ENCODE assay signal across 1 mouse cellular context in the genomic region with DNA sequence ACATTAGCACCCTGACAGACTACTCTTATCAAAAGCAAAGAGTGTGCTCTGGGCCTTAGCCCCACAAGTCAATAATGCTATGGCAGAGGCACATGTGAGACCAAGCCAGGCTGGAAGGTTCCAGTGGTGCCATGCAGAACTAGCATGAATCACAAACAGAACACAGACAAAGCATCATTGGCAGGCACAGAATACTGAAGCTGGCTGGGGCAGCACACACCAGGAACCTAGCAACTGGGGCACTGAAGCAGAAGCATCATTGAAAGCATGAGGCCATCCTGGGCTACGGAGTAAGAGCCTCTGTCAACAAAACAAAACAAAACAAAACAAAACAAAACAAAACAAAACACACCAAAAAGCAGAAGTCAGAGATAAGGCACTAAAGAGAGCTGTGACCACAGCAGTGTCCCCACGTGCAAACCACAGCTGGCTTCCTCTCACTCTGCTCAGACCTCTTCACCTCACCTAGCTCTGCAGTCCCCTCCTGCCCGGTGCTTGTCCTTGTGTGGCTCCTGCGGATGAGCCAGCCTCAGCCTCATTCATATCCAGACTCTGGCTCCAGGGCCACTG.
TF ChIP-seq lines count a peak whose summit lies in the region.

No protein-coding gene starts in this region.

TF ChIP-seq in MEL, 35 proteins besides CTCF, POLR2A, EP300 and RAD21 (continued from another document):
- TF ChIP-seq MEF2A (IDR thresholded peaks at IDR 0.05; ENCODE audit: extremely low read depth, insufficient replicate concordance, low read depth, low read length, poor library complexity, severe bottlenecking) (no peak), SIN3A (IDR thresholded peaks at IDR 0.05; ENCODE audit: low read length) (peak; percentile 52), MXI1 (IDR thresholded peaks at IDR 0.05; ENCODE audit: low read depth, low read length) (peak; percentile 57; the same call in 1 of the 2 replicates), HCFC1 (IDR thresholded peaks at IDR 0.05; ENCODE audit: low read depth, low read length) (no peak), TBP (IDR thresholded peaks at IDR 0.05; ENCODE audit: low read depth, low read length) (no peak), NELFE (IDR thresholded peaks at IDR 0.05; ENCODE audit: low read depth, low read length) (no peak), SMC3 (IDR thresholded peaks at IDR 0.05; ENCODE audit: low read depth, low read length) (no peak), ZKSCAN1 (IDR thresholded peaks at IDR 0.05; ENCODE audit: low read depth, low read length) (no peak), POLR2AphosphoS2 (IDR thresholded peaks at IDR 0.05; ENCODE audit: low read length) (no peak), CHD1 (IDR thresholded peaks at IDR 0.05; ENCODE audit: low read depth, low read length) (no peak), USF1 (IDR thresholded peaks at IDR 0.05; ENCODE audit: low read depth, low read length) (no peak), GATA1 (IDR thresholded peaks at IDR 0.05; ENCODE audit: low read depth, low read length) (peak; percentile 35; the same call in 1 of the 2 replicates), E2F4 (IDR thresholded peaks at IDR 0.05; ENCODE audit: borderline replicate concordance, low read depth, low read length) (no peak), MAZ (IDR thresholded peaks at IDR 0.05; ENCODE audit: low read depth, low read length) (no peak), POLR2AphosphoS5 (IDR thresholded peaks at IDR 0.05; ENCODE audit: borderline replicate concordance, low read depth, low read length) (no peak), TAL1 (IDR thresholded peaks at IDR 0.05; ENCODE audit: low read length) (no peak), ZMIZ1 (IDR thresholded peaks at IDR 0.05; ENCODE audit: low read depth, low read length) (no peak), ZC3H11A (IDR thresholded peaks at IDR 0.05; ENCODE audit: low read depth, low read length) (no peak), KAT2A (conservative IDR thresholded peaks at IDR 0.05; ENCODE audit: low read depth, low read length) (no peak), USF2 (IDR thresholded peaks at IDR 0.05; ENCODE audit: borderline replicate concordance in 1 of 2, insufficient read depth in 1 of 2, low read depth in 1 of 2, low read length in 2 of 2) (no peak)
